Comparison of ENCODE assay signal across 8 mouse cellular contexts in the genomic region with DNA sequence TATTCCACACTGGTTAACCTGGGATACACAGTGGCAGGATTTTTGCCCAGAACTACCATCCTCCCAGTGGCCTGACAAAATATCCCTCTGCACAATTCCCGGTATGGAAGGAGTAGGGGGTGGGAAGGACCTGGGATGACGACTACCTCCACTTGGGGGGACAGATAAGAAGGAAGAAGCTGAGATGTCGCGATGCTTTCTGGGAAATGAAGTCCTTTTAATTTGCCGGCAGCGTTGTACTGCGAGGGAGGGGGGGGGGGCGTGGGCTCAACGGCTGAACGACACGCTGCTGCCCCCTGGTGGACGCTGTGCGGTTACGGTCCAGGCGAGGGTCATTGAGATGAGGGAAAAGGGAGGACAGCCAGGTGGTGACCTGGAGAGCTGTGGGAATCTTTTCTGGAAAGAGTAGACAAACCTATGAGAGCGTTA. TPM values are rescaled to one million over a fixed set of nuclear protein-coding genes. Genes with fewer than 3 reads are reported as not detected.
DNase-seq lines count a peak whose midpoint lies in the region; ATAC-seq and TF ChIP-seq lines count a peak whose summit lies in the region.

No protein-coding gene starts in this region.

- TF ChIP-seq CTCF in lung, adult 2 months (IDR thresholded peaks at IDR 0.05; ENCODE audit: insufficient read depth, low read length) = peak; percentile 71

- H3K27ac ChIP-seq in ES-E14 (ENCODE audit: insufficient read depth, low read depth, low read length, poor library complexity, severe bottlenecking) = peak overlapping the region; percentile 26; the same call in 1 of the 2 replicates
- H3K27ac ChIP-seq in embryonic facial prominence, embryonic 14.5 days (replicated peaks; ENCODE audit: low read depth, low read length) = no peak overlapping the region
- H3K27ac ChIP-seq in heart, embryonic 15.5 days = no peak overlapping the region
- peak overlapping the region; percentile 75 for H3K27ac ChIP-seq in neural tube, embryonic 15.5 days (replicated peaks)

- in situ Hi-C loops in ES-E14 (cut with MboI; ENCODE audit: low sequenced_read_pairs in 2 of 2, unreplicated experiment in 2 of 2) = loop anchor here in 1 of 2 experiments (10.0 kb wide), 1 partner anchor 62 kb away; no protein-coding TSS in a partner anchor

- no peaks in the 10 kb centered on the region for H3K27me3 ChIP-seq in embryonic facial prominence, embryonic 14.5 days (replicated peaks; ENCODE audit: control insufficient read depth, insufficient read depth, low read length)
- H3K27me3 ChIP-seq in heart, embryonic 15.5 days = no peaks in the 10 kb centered on the region
- H3K27me3 ChIP-seq in neural tube, embryonic 15.5 days (replicated peaks) = no peaks in the 10 kb centered on the region

- no peak for TF ChIP-seq POLR2A in lung, adult 2 months (IDR thresholded peaks at IDR 0.05; ENCODE audit: borderline replicate concordance, extremely low read depth, low read depth, low read length)

- H3K9ac ChIP-seq in ES-E14 (ENCODE audit: insufficient read depth, low read depth, low read length, poor library complexity, severe bottlenecking) = peak overlapping the region; percentile 58; the same call in 1 of the 2 replicates
- no peak overlapping the region for H3K9ac ChIP-seq in embryonic facial prominence, embryonic 14.5 days (ENCODE audit: low read depth, low read length)
- no peak overlapping the region; the same call in 1 of the 2 replicates for H3K9ac ChIP-seq in heart, embryonic 15.5 days
- H3K9ac ChIP-seq in neural tube, embryonic 15.5 days (replicated peaks) = peak overlapping the region; percentile 21; the same call in 1 of the 2 replicates

- no peaks in the 10 kb centered on the region for H3K36me3 ChIP-seq in ES-E14 (ENCODE audit: control insufficient read depth, insufficient read depth, low read length, poor library complexity, severe bottlenecking)
- no peaks in the 10 kb centered on the region for H3K36me3 ChIP-seq in embryonic facial prominence, embryonic 14.5 days (ENCODE audit: control insufficient read depth, insufficient read depth, low read length)
- H3K36me3 ChIP-seq in heart, embryonic 15.5 days = no peaks in the 10 kb centered on the region
- H3K36me3 ChIP-seq in neural tube, embryonic 15.5 days = no peaks in the 10 kb centered on the region

- ATAC-seq in embryonic facial prominence, embryonic 14.5 days (ENCODE audit: low read depth) = peak; percentile 72
- ATAC-seq in heart, embryonic 15.5 days (replicated peaks; ENCODE audit: insufficient number of reproducible peaks, insufficient read depth, low FRiP score, low read depth) = peak; percentile 56
- ATAC-seq in neural tube, embryonic 15.5 days (ENCODE audit: low FRiP score) = peak; percentile 78

- no peak overlapping the region for H3K4me3 ChIP-seq in ES-E14 (ENCODE audit: insufficient read depth in 1 of 2, low read depth in 1 of 2, low read length in 2 of 2, poor library complexity in 1 of 2, severe bottlenecking in 1 of 2)
- no peak overlapping the region for H3K4me3 ChIP-seq in embryonic facial prominence, embryonic 14.5 days (ENCODE audit: low read depth, low read length)
- peak overlapping the region; percentile 28 for H3K4me3 ChIP-seq in heart, embryonic 15.5 days
- H3K4me3 ChIP-seq in lung, adult 2 months (replicated peaks; ENCODE audit: extremely low read depth, low read depth, low read length) = peak overlapping the region; percentile 48
- H3K4me3 ChIP-seq in neural tube, embryonic 15.5 days (replicated peaks) = peak overlapping the region; percentile 22; the same call in 1 of the 2 replicates

- no peaks in the 10 kb centered on the region for H3K9me3 ChIP-seq in ES-E14 (ENCODE audit: control insufficient read depth, insufficient read depth, low read depth, low read length)
- no peaks in the 10 kb centered on the region for H3K9me3 ChIP-seq in embryonic facial prominence, embryonic 14.5 days (ENCODE audit: control insufficient read depth, low read length)
- H3K9me3 ChIP-seq in heart, embryonic 15.5 days (replicated peaks) = no peaks in the 10 kb centered on the region
- no peaks in the 10 kb centered on the region for H3K9me3 ChIP-seq in neural tube, embryonic 15.5 days (replicated peaks)

- peak overlapping the region; percentile 51 for H3K4me2 ChIP-seq in embryonic facial prominence, embryonic 14.5 days (ENCODE audit: low read depth, low read length)
- H3K4me2 ChIP-seq in heart, embryonic 15.5 days = peak overlapping the region; percentile 50
- H3K4me2 ChIP-seq in neural tube, embryonic 15.5 days = peak overlapping the region; percentile 53

- WGBS in embryonic facial prominence, embryonic 14.5 days = 1% methylated on average over 15 of the region's 16 CpGs
- WGBS in heart, embryonic 15.5 days = 2% methylated on average over 16 of the region's 16 CpGs
- WGBS in lung, adult 2 months = 0% methylated on average over 15 of the region's 16 CpGs
- 2% methylated on average over 15 of the region's 16 CpGs for WGBS in neural tube, embryonic 15.5 days

- peak; percentile 81 for DNase-seq in ES-E14 (ENCODE audit: low read depth, low spot score)
- peak; percentile 97 for DNase-seq in brain, adult 2 months (ENCODE audit: low read depth, low spot score)
- DNase-seq in embryonic facial prominence, embryonic 14.5 days (ENCODE audit: low spot score) = peak; percentile 94
- peak; percentile 82 for DNase-seq in kidney, postnatal 14 days
- peak; percentile 69 for DNase-seq in lung, adult 2 months
- DNase-seq in thymus, postnatal 0 days (ENCODE audit: low spot score) = peak; percentile 84

- peaks cover 0 to 8% of the 10 kb centered on the region in 2 experiments; a peak in 1 of 4 replicates for H3K4me1 ChIP-seq in ES-E14 (ENCODE audit: control insufficient read depth in 2 of 2, insufficient read depth in 2 of 2, low read length in 2 of 2, poor library complexity in 1 of 2)
- no peaks in the 10 kb centered on the region for H3K4me1 ChIP-seq in embryonic facial prominence, embryonic 14.5 days (ENCODE audit: control insufficient read depth, insufficient read depth, low read length)
- peaks cover 16% of the 10 kb centered on the region for H3K4me1 ChIP-seq in heart, embryonic 15.5 days (replicated peaks)
- H3K4me1 ChIP-seq in lung, adult 2 months (ENCODE audit: control insufficient read depth, insufficient read depth, low read length) = 0 out of 2 replicates have a peak, but pooled peaks cover 3% of the 10 kb centered on the region
- peaks cover 20% of the 10 kb centered on the region for H3K4me1 ChIP-seq in neural tube, embryonic 15.5 days

TF ChIP-seq in ES-E14, 5 proteins besides CTCF, POLR2A, EP300 and RAD21:
- TF ChIP-seq ZC3H11A (IDR thresholded peaks at IDR 0.05; ENCODE audit: borderline replicate concordance, low read depth, low read length) (no peak), HCFC1 (IDR thresholded peaks at IDR 0.05; ENCODE audit: borderline replicate concordance, insufficient read depth, low read length) (peak; percentile 88), ZNF384 (IDR thresholded peaks at IDR 0.05; ENCODE audit: low read depth, low read length) (no peak), MAFK (IDR thresholded peaks at IDR 0.05; ENCODE audit: insufficient read depth, low read depth, low read length) (no peak), CHD2 (IDR thresholded peaks at IDR 0.05; ENCODE audit: low read depth, low read length) (no peak)

RNA-seq across cellular contexts. Expression of gene Polr2i, which starts 15.0 kb away (rescaled TPM):
- 209 and 309 TPM in 2 replicates for total RNA-seq in ES-E14 (2012; rRNA removed)
- 172 and 180 TPM in 2 replicates for polyA plus RNA-seq in embryonic facial prominence, embryonic 14.5 days (2014; fragmentation: Nextera tagmentation; extraction: Ambion mirVana)
- polyA plus RNA-seq in heart, embryonic 15.5 days (2015; fragmentation: Nextera tagmentation; extraction: Ambion mirVana) = 99.7 and 105 TPM in 2 replicates
- polyA plus RNA-seq in lung, adult 2 months (2012; rRNA removed) = 95.6 and 110 TPM in 2 replicates
- 165 and 194 TPM in 2 replicates for polyA plus RNA-seq in neural tube, embryonic 15.5 days (2015; fragmentation: Nextera tagmentation; extraction: Ambion mirVana)
- 134 and 137 TPM in 2 replicates for polyA plus RNA-seq in thymus, postnatal 0 days (2015; fragmentation: Nextera tagmentation; extraction: Ambion mirVana)

RNA-seq across cellular contexts. Expression of gene Tbcb, which starts 15.3 kb away (rescaled TPM):
- 158 and 173 TPM in 2 replicates for total RNA-seq in ES-E14 (2012; rRNA removed)
- 166 and 169 TPM in 2 replicates for polyA plus RNA-seq in embryonic facial prominence, embryonic 14.5 days (2014; fragmentation: Nextera tagmentation; extraction: Ambion mirVana)
- polyA plus RNA-seq in heart, embryonic 15.5 days (2015; fragmentation: Nextera tagmentation; extraction: Ambion mirVana) = 125 and 140 TPM in 2 replicates
- polyA plus RNA-seq in lung, adult 2 months (2012; rRNA removed) = 38.4 and 41.6 TPM in 2 replicates
- polyA plus RNA-seq in neural tube, embryonic 15.5 days (2015; fragmentation: Nextera tagmentation; extraction: Ambion mirVana) = 405 and 478 TPM in 2 replicates
- 149 and 155 TPM in 2 replicates for polyA plus RNA-seq in thymus, postnatal 0 days (2015; fragmentation: Nextera tagmentation; extraction: Ambion mirVana)

RNA-seq across cellular contexts. Expression of gene Capns1, which starts 18.1 kb away (rescaled TPM):
- 160 and 164 TPM in 2 replicates for total RNA-seq in ES-E14 (2012; rRNA removed)
- polyA plus RNA-seq in embryonic facial prominence, embryonic 14.5 days (2014; fragmentation: Nextera tagmentation; extraction: Ambion mirVana) = 96.4 and 107 TPM in 2 replicates
- 77.4 and 96.6 TPM in 2 replicates for polyA plus RNA-seq in heart, embryonic 15.5 days (2015; fragmentation: Nextera tagmentation; extraction: Ambion mirVana)
- polyA plus RNA-seq in lung, adult 2 months (2012; rRNA removed) = 784 and 1,083 TPM in 2 replicates
- 88.7 and 88.9 TPM in 2 replicates for polyA plus RNA-seq in neural tube, embryonic 15.5 days (2015; fragmentation: Nextera tagmentation; extraction: Ambion mirVana)
- polyA plus RNA-seq in thymus, postnatal 0 days (2015; fragmentation: Nextera tagmentation; extraction: Ambion mirVana) = 66.9 and 76.2 TPM in 2 replicates

RNA-seq across cellular contexts. Expression of gene Ovol3, which starts 18.8 kb away (rescaled TPM):
- not detected in 2 replicates for total RNA-seq in ES-E14 (2012; rRNA removed)
- 1.1 and 1.4 TPM in 2 replicates for polyA plus RNA-seq in embryonic facial prominence, embryonic 14.5 days (2014; fragmentation: Nextera tagmentation; extraction: Ambion mirVana)
- not detected in 2 replicates for polyA plus RNA-seq in heart, embryonic 15.5 days (2015; fragmentation: Nextera tagmentation; extraction: Ambion mirVana)
- not detected in 2 replicates for polyA plus RNA-seq in lung, adult 2 months (2012; rRNA removed)
- 0.26 TPM in 1 of 2 replicates, not detected in the other for polyA plus RNA-seq in neural tube, embryonic 15.5 days (2015; fragmentation: Nextera tagmentation; extraction: Ambion mirVana)
- polyA plus RNA-seq in thymus, postnatal 0 days (2015; fragmentation: Nextera tagmentation; extraction: Ambion mirVana) = 0.26 and 0.78 TPM in 2 replicates

RNA-seq across cellular contexts. Expression of gene Cox7a1, which starts 32.8 kb away (rescaled TPM):
- 54.8 and 57.8 TPM in 2 replicates for total RNA-seq in ES-E14 (2012; rRNA removed)
- polyA plus RNA-seq in embryonic facial prominence, embryonic 14.5 days (2014; fragmentation: Nextera tagmentation; extraction: Ambion mirVana) = 7.4 and 17.0 TPM in 2 replicates
- polyA plus RNA-seq in heart, embryonic 15.5 days (2015; fragmentation: Nextera tagmentation; extraction: Ambion mirVana) = 369 and 603 TPM in 2 replicates
- polyA plus RNA-seq in lung, adult 2 months (2012; rRNA removed) = 14.1 and 42.3 TPM in 2 replicates
- polyA plus RNA-seq in neural tube, embryonic 15.5 days (2015; fragmentation: Nextera tagmentation; extraction: Ambion mirVana) = 5.7 and 5.9 TPM in 2 replicates
- 9.2 and 11.6 TPM in 2 replicates for polyA plus RNA-seq in thymus, postnatal 0 days (2015; fragmentation: Nextera tagmentation; extraction: Ambion mirVana)

Comparison
In these comparisons a context has a peak if more than half of its experiments do, and no peak if none do; other contexts are left out.
1. H3K27ac ChIP-seq: peak in ES-E14 (single experiment) and neural tube, embryonic 15.5 days (single experiment); none in embryonic facial prominence, embryonic 14.5 days (single experiment) and heart, embryonic 15.5 days (single experiment).
2. H3K4me3 ChIP-seq: peak in heart, embryonic 15.5 days (single experiment), lung, adult 2 months (single experiment) and neural tube, embryonic 15.5 days (single experiment); none in ES-E14 (0 of 2) and embryonic facial prominence, embryonic 14.5 days (single experiment).
3. H3K9ac ChIP-seq: peak in ES-E14 (single experiment) and neural tube, embryonic 15.5 days (single experiment); none in embryonic facial prominence, embryonic 14.5 days (single experiment) and heart, embryonic 15.5 days (single experiment).
4. Peak in every context shown above with its lines, with median percentiles within 50 percentile points of each other: DNase-seq, ATAC-seq and H3K4me2 ChIP-seq.